Mouse (Mus musculus) adipose tissue, adult 10 weeks (tissue): ENCODE data around the gene BC016579. TPM values are rescaled to one million over a fixed set of nuclear protein-coding genes. Genes with fewer than 3 reads are reported as not detected.

Experiments used
- polyA plus RNA-seq: library from polyadenylated mRNA; stranded (reverse); fragments of 350-450 nt; fragmentation: Illumina TruSeq; extraction: RNeasy Lipid Tissue Mini Kit (QIAGEN cat#74804); gene quantifications from one replicate; pipeline ENCODE4 v1.2.3, GENCODE M21; 2014; ENCODE audit warnings: low read depth, low replicate concordance

BC016579 gene
- polyA plus RNA-seq: 0.68 TPM

DNA sequence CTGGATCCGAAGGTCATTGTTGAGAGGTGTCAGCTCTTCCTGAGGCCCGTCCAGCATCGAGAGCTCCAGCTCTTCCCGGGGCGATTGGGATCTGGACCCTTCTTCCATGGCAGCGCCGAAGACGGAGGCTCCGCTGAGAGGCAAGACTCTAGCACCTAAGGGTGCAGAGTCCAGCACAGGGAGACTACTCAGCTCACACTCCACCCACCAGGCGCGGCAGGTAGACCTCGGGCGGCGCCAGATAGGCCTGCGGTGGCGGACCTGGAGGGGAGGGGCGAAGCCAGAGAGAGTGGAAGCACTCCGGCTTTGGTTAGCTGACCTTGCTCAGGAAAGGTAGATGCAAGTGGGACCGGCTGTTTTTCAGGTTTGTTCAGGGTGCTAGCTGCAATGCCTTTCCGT lies at the start of gene BC016579:
BC016579 (minus strand) TSS at position 135 of the 399 bp plus-strand sequence.

DNA sequence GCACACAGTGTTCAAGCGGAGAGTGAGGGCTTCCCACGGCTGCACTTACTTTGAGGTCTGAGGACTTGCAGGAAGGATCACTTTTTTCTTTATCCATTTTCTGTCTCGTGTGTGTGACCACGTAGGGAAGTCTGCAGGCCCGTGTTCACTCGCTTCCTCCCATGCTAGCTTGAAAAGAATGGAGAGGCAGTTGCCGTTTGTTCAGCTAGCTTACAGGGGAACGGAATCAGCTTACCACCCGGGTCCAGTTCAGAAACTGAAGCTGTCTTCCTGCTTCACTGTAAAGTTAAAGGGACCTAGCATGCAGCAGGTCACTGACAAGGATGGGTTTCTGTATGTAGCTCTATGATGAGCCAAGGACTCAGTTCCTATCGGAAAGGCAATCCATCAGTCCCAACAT lies 39.7 kb upstream of the BC016579 start, which contains the start of gene Tmprss7:
Tmprss7 (minus strand) TSS at position 101 of the 400 bp plus-strand sequence.

DNA sequence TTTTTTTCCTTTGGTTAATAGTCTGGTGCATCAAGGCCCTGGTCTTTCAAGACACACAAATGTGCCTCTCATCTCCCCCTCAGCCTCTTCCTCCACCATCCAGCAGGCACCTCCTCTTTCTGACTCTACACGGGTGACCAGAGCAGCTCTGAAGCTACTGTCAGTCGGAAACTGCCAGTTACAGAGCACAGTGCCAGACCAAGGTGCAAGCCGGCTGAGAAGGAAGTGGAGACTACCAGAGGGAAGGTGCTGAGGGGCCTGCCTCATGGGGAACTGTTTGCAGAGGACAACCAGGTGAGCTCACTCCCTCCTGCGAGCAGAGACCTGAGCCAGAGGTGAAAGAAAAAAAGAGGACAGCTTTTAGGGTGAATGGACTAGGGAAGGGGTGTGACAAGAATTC lies 43.6 kb downstream of the BC016579 start, which contains the start of gene Gcsam:
Gcsam (plus strand) TSS at position 114 of the 400 bp plus-strand sequence.

Other genes starting within 250 kb of the BC016579 start
- gene Cd200, start 245.0 kb downstream of the BC016579 start, polyA plus RNA-seq: 75.8 TPM
- gene Gm609, start 161.1 kb downstream of the BC016579 start, polyA plus RNA-seq: 2.8 TPM
- gene Gm17783, start 122.0 kb downstream of the BC016579 start, polyA plus RNA-seq: not detected
- 1.4 TPM for gene Slc9c1, start 118.8 kb downstream of the BC016579 start, polyA plus RNA-seq
- 0.46 TPM for gene Gcsam, start 43.7 kb downstream of the BC016579 start, polyA plus RNA-seq
- 0.34 TPM for gene Tmprss7, start 39.6 kb upstream of the BC016579 start, polyA plus RNA-seq
- gene Tagln3, start 70.5 kb upstream of the BC016579 start, polyA plus RNA-seq: 0.34 TPM
- 10.4 TPM for gene Abhd10, start 88.9 kb upstream of the BC016579 start, polyA plus RNA-seq